13 mouse cellular contexts compared by ENCODE assay signal in genomic region chr1:179045856-179046714, GRCm38 (mm10).
DNase-seq lines count a peak whose midpoint lies in the region; ATAC-seq lines count a peak whose summit lies in the region.
"Had no signal": no experiment of that assay in that cellular context is flagged by ENCODE, and none has a peak within 500 bp of the region (broad histone marks: within the 10 kb centered on the region; RNA-seq: fewer than 3 reads in every experiment).

No protein-coding gene starts in this region.

- H3K9ac ChIP-seq in forebrain, embryonic 14.5 days (ENCODE audit: low read length), result no peak overlapping the region
- H3K9ac ChIP-seq in embryonic facial prominence, embryonic 14.5 days (ENCODE audit: low read depth, low read length), result no peak overlapping the region

- no peak overlapping the region for H3K4me3 ChIP-seq in forebrain, embryonic 14.5 days (ENCODE audit: low read depth, low read length)
- H3K4me3 ChIP-seq in forebrain, embryonic 10.5 days, result no peak overlapping the region
- H3K4me3 ChIP-seq in embryonic facial prominence, embryonic 14.5 days (ENCODE audit: low read depth, low read length), result no peak overlapping the region

- H3K36me3 ChIP-seq in forebrain, embryonic 14.5 days (ENCODE audit: control insufficient read depth, insufficient read depth, low read length), result no peaks in the 10 kb centered on the region
- H3K36me3 ChIP-seq in forebrain, embryonic 10.5 days (replicated peaks), result no peaks in the 10 kb centered on the region
- no peaks in the 10 kb centered on the region for H3K36me3 ChIP-seq in embryonic facial prominence, embryonic 14.5 days (ENCODE audit: control insufficient read depth, insufficient read depth, low read length)

- H3K27ac ChIP-seq in forebrain, embryonic 14.5 days (ENCODE audit: low read depth, low read length), result no peak overlapping the region
- H3K27ac ChIP-seq in forebrain, embryonic 10.5 days, result no peak overlapping the region
- no peak overlapping the region for H3K27ac ChIP-seq in embryonic facial prominence, embryonic 14.5 days (replicated peaks; ENCODE audit: low read depth, low read length)
- H3K27ac ChIP-seq: hindbrain, postnatal 0 days had no signal

- ATAC-seq in forebrain, embryonic 14.5 days, result 0 out of 2 replicates have a peak, but pooled peaks have one; percentile 14
- ATAC-seq in embryonic facial prominence, embryonic 14.5 days (ENCODE audit: low read depth), result peak; percentile 16
- ATAC-seq: hindbrain, postnatal 0 days had no signal

- peaks cover 12% of the 10 kb centered on the region; the same call in 1 of the 2 replicates for H3K4me1 ChIP-seq in forebrain, embryonic 14.5 days (ENCODE audit: control insufficient read depth, insufficient read depth, low read length)
- peaks cover 16% of the 10 kb centered on the region; the same call in 1 of the 2 replicates for H3K4me1 ChIP-seq in forebrain, embryonic 10.5 days
- H3K4me1 ChIP-seq in embryonic facial prominence, embryonic 14.5 days (ENCODE audit: control insufficient read depth, insufficient read depth, low read length), result peaks cover 11% of the 10 kb centered on the region

- intact Hi-C loops in left cerebral cortex, postnatal 14 days (cut with DNase I), result no loop called here

- no peak overlapping the region for H3K4me2 ChIP-seq in forebrain, embryonic 14.5 days (ENCODE audit: low read length)
- no peak overlapping the region for H3K4me2 ChIP-seq in embryonic facial prominence, embryonic 14.5 days (ENCODE audit: low read depth, low read length)
- H3K4me2 ChIP-seq: heart, embryonic 11.5 days had no signal

- H3K9me3 ChIP-seq in forebrain, embryonic 14.5 days (replicated peaks; ENCODE audit: control insufficient read depth, low read length), result no peaks in the 10 kb centered on the region
- no peaks in the 10 kb centered on the region for H3K9me3 ChIP-seq in forebrain, embryonic 10.5 days
- H3K9me3 ChIP-seq in embryonic facial prominence, embryonic 14.5 days (ENCODE audit: control insufficient read depth, low read length), result no peaks in the 10 kb centered on the region

- WGBS in forebrain, embryonic 14.5 days, result 56% methylated on average over 17 of the region's 17 CpGs
- WGBS in forebrain, embryonic 10.5 days, result 89% methylated on average over 17 of the region's 17 CpGs
- WGBS in embryonic facial prominence, embryonic 14.5 days, result 52% methylated on average over 17 of the region's 17 CpGs

- H3K27me3 ChIP-seq in forebrain, embryonic 14.5 days (replicated peaks; ENCODE audit: control insufficient read depth, insufficient read depth, low read length), result 0 out of 2 replicates have a peak, but pooled peaks cover 3% of the 10 kb centered on the region
- peaks cover 21% of the 10 kb centered on the region for H3K27me3 ChIP-seq in forebrain, embryonic 10.5 days (ENCODE audit: poor library complexity, severe bottlenecking)
- H3K27me3 ChIP-seq in embryonic facial prominence, embryonic 14.5 days (replicated peaks; ENCODE audit: control insufficient read depth, insufficient read depth, low read length), result no peaks in the 10 kb centered on the region
- H3K27me3 ChIP-seq: CH12.LX had no signal

- peak; percentile 30 for DNase-seq in forebrain, embryonic 14.5 days (ENCODE audit: low spot score)
- DNase-seq in forebrain, embryonic 10.5 days (ENCODE audit: extremely low spot score, low spot score), result no peak
- DNase-seq in 416B (ENCODE audit: low read depth), result peak; percentile 78
- DNase-seq in embryonic facial prominence, embryonic 14.5 days (ENCODE audit: low spot score), result peak; percentile 61
- peak; percentile 26 for DNase-seq in lung, postnatal 14 days
- no peak for DNase-seq in yolk sac, embryonic 10.5 days (ENCODE audit: low spot score)
- DNase-seq in left cerebral cortex, postnatal 14 days (ENCODE audit: low spot score in 2 of 2), result no peak
- DNase-seq in thymus, postnatal 4 days, result no peak
- DNase-seq: kidney, postnatal 10 days; spleen, adult 18-20 months had no signal

Comparison
In these comparisons a context has a peak if more than half of its experiments do, and no peak if none do; other contexts are left out.
1. DNase-seq: peak in forebrain, embryonic 14.5 days (single experiment), 416B (single experiment), embryonic facial prominence, embryonic 14.5 days (single experiment) and lung, postnatal 14 days (single experiment); none in forebrain, embryonic 10.5 days (single experiment), yolk sac, embryonic 10.5 days (single experiment), left cerebral cortex, postnatal 14 days (0 of 2) and thymus, postnatal 4 days (single experiment).